Mouse (Mus musculus): ENCODE data around the gene Gadd45gip1. TPM values are rescaled to one million over a fixed set of nuclear protein-coding genes. Genes with fewer than 3 reads are reported as not detected.
A peak's percentile ranks its signal among the peaks of the same experiment; 100 is the strongest.

Gadd45gip1 gene
- polyA plus RNA-seq, 1 experiment = 22.0 TPM

DNA sequence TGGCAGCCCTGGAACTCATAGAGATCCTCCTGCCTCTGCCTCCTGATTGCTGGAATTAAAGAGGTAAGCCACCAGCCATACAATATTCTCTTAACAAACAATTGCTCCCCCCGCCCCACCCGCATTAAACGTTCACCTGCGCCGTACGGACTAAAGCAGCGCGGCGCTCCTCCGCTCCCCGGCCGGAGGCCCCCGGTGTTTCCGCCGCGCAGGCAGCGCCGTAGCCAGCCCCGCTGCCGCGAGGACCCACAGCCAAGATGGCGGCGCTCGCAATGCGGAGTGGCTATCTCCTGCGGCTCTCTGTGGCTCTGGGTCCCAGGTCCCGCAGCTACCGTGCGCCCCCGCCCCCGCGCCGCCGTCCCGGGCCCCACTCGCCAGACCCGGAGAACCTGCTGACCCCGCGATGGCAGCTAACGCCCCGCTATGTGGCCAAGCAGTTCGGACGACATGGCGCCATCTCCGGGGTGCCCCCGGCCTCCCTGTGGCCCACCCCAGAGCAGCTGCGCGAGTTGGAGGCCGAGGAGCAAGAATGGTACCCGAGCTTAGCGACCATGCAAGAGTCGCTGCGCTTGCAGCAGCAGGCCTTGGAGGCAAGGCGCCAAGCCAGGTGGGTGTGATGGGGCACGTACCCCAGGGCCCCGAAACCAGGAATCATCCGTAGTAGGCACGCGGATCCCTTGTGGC lies 854 bp downstream of the Gadd45gip1 start:
- peak; percentile 75 for DNase-seq (ENCODE audit: low spot score)

DNA sequence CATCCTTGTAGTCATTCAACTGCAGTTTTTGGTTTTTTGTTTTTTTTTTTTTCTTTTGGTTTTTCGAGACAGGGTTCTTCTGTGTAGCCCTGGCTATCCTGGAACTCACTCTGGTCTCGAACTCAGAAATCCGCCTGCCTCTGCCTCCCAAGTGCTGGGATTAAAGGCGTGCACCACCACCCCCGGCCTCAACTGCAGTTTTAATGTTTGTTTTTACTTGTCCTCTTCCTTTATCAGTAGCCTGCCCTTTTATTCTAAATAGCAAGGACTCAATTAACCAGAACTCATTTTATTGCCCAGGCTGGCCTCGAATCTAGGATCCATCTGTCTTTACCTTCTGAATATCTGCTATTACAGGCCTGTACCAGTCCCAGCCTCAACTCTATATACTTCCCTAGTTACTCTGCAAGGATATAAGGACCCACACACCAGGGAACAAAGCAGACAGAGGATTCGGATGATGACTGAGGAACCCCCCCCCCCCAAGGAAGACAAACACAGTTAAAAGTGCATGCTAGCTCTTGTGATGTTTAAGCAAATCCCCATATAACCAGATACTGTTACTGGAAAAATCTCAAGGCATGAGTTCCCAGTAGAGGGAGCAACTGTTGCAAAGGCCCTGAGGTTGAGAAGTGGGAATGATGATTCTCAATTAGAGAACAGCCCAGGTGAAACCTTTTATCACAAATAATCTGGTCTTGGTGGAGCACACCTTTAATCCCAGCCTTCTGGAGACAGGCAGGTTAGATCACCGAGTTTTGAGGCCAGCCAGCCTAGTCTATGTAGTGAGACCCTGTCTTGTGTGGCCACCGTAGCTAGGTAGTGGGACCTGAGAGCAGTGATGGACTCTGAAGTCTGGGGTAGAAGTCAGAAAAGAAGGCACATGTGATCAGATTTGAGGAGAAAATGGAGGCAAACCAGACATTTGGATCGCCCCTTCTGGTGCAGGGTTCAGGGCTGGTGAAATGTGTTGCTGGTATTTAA lies 1.7 kb downstream of the Gadd45gip1 start:
- DNase-seq (ENCODE audit: low spot score) = no peak

DNA sequence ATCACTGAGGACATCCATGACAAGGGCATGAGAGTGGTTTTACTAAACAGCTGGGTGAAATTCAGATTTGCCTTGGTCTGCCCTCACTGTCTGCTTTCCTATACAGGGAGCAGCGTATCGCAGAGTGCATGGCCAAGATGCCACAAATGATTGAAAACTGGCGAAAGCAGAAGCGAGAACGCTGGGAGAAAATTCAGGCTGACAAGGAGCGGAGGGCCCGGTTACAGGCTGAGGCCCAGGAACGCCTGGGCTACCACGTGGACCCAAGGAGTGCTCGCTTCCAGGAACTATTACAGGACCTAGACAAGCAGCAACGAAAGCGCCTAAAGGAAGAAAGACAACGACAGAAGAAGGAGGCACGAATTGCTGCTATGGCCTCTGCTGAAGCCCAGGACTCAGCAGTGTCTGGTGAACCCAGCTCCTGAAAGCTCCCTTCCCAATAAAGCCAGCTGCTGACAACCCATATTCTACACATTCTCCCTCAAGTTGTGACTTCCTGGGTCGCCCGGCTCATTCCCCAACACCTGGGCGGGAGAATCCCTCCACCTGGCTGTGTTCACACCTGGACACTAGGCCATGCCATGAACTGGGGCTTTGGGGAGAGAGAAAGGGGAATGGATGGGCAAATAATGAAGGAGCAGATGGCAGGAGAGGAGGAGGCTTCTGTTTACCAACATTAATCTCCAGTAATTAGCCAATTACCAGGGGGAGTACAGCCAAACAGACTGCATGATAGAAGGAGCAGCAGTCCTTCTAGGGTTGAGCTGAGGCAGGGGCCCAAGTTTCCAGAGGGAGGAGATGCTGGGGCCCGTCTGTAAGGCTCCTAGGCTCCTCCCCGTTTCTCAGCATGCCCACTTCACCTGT lies 2.9 kb downstream of the Gadd45gip1 start:
- DNase-seq (ENCODE audit: low spot score) = no peak

DNA sequence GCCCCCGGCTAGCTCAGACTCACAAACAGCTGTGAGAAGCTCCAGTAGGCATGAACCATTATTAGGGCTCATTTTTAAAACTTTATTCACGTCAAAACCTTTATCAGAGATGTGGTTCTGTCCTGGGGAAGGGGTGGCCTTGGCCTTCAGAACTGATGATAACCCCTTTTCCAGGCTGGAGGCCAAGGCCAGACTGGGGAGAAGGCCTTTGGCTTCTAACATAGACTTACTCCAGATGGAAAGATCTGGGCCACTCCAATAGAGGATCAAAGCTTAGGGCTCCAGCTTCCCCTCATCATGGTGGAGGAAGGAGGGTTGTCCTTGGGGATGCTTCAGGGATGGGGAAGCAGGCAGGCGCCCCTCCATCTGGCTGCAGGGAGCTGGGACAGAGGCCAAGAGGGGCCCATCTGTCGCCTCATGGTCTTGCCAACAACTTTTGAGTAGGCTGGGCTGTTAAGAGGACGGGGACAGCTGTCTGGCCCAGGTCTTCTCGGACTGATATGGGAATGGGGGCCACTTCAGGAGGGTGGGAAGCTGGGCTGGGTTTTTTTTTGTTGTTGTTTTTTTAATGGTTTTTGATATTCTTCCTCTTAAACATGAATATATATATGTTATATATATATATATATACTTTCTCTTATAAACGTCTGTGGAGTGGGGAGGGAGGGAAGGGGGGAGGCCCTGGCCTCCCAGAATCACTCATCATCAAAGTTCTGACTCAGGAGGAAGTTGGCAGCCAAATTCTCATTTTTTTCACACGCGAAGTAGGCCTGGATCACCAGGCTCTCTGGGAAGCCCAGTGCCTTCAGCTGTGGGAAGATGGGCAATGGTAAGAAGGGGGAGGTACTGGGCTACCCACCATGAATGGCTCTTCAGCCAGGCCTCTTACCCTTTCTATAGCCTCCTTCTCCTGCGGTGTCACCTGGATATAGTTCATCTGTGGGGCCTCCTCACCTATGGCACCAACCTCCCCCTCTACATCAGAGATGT lies 3.8 kb downstream of the Gadd45gip1 start:
- no peak for DNase-seq (ENCODE audit: low spot score)

DNA sequence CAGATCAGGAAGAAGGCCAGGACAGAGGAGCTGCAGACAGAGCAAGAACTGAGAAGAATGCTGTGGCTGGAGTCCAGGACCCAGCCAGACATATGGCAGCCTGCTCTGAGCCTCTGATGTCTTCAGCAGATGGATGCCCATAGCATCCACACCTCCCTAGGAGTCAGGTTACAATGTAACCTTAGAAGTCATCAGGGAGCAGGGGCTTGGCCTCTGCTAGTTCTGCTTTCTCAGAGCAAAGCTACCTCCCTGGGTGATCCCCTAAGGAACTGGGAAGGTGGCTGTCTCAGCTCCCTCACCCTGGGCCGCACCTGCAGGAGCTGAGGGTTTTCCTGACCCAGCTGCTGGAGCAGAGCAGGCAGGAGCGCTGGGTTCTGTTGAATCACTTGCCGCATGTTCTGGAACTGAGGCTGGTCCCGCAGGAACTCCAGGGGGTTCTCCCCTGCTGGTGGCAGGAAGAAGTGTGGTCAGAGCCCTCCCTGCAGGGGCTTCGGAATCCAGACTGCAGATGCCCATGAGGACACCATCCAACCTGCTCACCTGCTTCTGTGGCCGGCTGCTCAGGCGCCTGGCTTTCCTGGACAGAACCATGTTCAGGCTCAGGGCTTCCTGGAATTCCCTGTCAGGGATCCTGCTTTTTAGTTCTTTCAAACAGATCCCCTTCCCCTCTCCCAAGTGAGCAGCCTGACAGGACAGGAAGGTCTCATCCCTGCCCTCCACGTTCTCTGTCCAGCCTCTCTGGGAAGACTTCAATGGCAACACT lies 6.0 kb downstream of the Gadd45gip1 start:
- DNase-seq (ENCODE audit: low spot score) = no peak

DNA sequence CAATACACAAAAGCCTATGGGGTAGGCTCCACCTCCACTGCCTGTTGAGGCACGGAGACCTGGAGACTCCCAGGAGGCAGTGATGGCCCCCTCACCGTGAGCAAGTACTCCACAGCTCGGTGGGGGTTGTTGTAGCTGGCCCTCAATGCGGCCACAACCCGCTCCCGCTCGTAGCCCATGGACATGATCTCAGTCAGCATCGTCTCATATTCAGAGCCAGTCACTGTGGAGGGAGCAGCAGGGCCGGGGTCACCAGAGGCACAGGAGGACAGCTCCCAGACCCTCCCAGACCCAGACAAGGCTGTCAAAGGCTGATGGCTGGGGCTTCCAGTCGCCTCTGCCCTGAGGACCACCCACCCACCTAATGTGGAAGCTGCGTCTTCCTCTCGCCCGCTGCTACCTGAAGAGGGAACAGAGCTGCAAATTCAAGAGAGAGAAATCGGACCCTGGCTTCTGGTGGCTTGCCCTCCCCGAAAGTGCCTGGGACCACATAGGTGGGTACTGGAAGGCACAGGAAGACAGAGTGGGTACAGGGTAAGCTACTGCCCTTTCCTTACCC lies 6.7 kb downstream of the Gadd45gip1 start:
- DNase-seq (ENCODE audit: low spot score) = no peak

DNA sequence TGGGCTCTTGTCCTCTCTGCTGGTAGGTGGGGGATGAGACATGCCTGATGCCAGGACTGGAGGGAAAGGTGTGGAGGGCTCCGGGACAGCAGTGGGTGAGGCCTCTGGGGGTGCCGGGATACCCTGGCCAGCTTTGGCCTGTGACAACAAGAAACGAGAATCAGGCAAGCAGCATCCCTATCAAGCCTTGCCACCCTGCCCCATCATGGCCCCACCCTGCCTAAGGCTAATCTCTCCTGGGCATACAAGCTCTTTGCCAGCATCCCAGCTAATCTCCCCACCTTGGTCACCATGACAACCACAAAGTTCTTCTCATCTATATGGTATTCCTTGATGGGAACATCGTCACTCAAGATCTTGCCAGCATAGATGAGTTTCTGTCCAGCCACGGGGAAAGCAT lies 7.2 kb downstream of the Gadd45gip1 start:
- DNase-seq (ENCODE audit: low spot score) = no peak

DNA sequence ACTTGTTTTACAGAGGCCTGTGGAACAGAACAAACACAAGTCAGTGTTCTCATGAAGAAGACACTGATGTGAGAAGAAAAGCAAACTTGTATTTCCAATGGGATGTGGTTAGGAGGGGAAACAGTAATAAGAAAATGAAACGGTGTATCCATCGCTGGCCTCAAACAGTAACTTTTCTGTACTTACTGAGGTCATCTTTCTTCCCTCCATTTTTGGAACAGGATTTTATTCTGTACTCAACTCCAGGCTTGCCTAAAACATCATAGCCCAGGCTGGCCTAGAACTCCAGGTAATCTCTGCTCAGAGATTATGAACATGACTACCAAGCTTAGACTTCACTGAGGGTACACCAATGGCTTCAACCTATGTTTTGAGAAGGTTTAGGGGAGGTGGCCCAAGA lies 8.1 kb downstream of the Gadd45gip1 start:
- DNase-seq (ENCODE audit: low spot score) = no peak

DNA sequence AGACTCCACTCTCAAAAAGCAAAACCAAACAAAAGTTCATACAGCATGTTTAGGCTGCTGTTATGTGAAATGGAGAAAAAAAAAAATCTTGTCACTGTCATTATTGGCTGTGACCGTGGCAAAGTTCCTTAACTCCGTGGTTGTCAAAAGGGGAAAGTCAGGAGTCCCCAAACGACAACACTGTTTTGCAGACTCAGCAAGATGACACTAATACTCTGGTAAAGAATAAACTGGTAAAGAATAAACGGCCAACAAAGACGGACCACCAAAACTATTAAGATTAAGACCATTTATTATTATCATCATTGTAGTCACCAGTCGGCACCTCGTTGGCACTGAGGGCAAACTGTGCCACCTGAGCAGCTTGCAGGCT lies 8.5 kb downstream of the Gadd45gip1 start:
- DNase-seq (ENCODE audit: low spot score) = no peak

DNA sequence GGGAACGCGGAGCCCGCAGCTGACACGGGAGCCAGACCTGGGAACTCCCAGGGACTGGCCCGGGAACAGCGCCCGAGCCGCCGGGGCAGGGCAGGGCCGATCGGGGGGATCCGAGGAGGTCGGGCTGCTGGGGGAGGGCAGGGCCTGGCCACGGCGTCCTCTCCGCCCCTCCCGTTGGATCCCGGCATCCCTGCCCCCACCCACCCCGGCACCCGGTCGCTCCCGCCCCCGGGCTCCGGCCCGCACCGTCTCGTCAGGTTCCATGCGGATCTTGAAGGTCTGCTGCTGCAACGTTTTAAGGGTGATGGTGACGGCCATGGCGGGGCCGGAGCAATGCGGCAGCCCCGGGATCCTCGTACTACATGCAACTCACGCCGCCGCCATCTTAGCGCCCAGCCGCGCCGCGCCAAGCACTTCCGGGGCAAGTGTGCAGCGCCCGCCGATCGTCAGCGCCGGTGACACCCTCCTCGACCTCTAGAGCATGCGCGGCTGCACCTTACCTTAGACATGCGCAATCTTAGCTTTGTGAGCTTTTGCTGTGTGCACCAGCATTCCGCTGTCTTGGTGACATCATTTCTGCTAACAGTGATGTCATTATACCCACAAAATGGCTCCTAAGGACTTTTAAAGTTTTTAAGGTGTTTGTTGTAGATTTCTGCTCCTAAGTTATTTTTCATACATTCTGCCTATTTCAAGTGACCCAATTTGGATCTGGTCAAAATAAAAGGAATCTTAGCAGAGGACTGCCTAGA lies 9.1 kb downstream of the Gadd45gip1 start, which contains the start of gene Rad23a:
TSS of gene Rad23a (minus strand) at position 418 of the 752 bp plus-strand sequence.
- DNase-seq (ENCODE audit: low spot score) = peak; percentile 86

DNA sequence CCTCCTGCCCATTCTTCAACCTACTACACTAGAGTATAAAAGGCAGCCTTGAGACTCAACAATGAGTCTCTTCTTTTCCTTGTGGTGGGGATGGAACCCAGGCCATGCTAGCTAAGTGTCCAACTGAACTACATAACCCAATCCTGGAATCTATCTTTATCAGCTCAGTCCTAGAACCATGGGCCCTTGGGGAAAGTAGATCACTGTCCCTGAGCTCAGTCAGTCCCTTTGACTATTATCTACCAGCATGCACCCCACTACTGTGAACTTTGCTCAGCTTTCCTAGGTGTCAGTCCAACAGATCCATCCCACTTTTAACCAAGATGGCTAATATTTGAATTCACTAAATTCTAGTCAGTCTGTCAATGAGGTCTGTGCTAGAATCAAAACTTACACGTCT lies 10.2 kb downstream of the Gadd45gip1 start:
- no peak for DNase-seq (ENCODE audit: low spot score)

DNA sequence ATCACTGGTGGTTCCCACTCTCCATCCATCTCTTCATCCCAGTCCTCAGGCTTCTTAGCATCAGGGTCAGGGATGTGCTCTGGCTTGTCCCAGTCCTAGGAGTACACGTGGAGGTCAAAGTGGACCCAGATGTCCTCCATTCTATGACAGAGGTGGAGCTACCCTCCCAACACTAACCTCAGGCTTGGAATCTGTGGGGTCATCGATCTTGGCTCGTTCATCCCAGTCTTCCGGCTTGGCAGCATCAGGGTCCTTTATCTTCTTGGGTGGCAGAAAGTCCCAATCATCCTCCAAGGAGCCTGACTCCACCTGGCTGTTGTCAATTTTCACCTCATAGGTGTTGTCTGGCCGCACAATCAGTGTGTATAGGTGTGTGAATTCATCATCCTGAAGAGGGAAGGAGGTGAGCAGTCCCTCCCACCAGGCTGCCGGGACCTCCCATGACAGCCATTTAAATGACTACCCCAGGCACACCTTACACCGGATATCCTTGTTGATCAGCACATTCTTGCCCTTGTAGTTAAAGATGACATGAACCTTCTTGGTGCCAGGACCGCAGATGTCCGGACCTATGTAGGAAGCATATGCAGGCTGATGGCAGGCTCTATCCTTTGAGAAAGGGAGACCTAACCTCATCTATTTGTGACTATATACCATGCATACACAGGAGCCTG lies 13.2 kb downstream of the Gadd45gip1 start:
- DNase-seq (ENCODE audit: low spot score) = no peak

DNA sequence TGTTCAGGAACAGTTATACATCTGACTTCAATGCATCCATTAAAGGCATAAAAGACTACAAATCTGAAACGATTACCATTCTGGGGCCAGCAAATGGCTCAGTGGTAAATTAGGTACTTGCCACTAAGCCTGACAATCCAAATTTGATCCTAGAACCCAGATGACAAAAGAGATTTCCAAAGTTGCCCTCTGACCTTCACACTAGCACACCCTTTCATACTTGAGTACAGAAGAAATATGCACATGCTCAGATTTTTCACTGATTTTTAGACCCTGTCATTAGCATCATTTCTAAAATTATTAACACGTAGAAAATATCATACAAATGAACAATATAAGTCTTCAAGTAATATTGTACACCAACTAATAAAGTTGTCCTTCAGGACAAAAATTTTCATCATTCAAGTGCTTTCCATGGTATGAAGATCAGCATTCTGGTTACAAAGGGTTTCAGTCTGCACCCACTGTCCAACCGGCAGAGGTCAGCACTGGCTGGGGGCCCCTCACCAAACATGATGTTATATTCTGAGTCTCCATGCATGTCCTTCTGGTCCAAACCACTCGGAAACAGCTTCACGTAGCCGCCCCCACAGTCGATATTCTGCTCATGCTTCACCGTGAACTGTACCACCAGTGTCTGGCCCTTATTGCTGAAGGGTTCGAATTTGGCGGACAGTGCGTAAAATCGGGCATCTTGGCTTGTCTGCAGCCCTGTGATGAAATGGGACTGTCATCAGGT lies 14.2 kb downstream of the Gadd45gip1 start:
- DNase-seq (ENCODE audit: low spot score) = no peak

DNA sequence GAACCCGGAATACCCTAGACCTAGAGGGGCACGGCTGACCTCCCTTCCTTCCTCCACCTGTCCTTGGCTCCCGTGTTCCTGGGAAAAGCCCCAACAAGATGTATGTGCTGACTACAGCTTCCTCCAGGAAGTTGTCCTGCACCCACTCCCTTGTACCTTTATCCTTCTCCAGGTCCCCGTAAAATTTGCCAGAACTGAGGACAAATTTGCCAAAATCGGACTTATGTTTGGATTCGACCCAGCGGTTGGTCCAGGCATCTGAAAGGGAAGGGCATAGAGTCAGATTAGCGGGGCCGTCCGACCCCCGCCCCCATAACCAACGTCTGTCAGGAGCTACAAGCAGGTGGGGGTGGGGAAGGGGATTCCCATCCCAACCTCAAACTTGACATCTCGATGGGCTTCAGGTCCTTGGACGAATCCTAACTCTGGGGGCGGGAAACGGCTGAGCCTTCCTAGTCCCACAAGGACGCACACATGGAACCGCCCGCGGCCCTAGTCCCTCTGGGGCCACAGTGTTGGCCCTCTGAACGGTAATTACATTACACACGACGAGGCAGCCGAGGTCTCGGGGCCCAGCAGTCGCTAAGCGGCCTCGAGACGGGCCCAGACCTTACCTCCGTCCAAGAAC lies 14.9 kb downstream of the Gadd45gip1 start:
- DNase-seq (ENCODE audit: low spot score) = no peak

DNA sequence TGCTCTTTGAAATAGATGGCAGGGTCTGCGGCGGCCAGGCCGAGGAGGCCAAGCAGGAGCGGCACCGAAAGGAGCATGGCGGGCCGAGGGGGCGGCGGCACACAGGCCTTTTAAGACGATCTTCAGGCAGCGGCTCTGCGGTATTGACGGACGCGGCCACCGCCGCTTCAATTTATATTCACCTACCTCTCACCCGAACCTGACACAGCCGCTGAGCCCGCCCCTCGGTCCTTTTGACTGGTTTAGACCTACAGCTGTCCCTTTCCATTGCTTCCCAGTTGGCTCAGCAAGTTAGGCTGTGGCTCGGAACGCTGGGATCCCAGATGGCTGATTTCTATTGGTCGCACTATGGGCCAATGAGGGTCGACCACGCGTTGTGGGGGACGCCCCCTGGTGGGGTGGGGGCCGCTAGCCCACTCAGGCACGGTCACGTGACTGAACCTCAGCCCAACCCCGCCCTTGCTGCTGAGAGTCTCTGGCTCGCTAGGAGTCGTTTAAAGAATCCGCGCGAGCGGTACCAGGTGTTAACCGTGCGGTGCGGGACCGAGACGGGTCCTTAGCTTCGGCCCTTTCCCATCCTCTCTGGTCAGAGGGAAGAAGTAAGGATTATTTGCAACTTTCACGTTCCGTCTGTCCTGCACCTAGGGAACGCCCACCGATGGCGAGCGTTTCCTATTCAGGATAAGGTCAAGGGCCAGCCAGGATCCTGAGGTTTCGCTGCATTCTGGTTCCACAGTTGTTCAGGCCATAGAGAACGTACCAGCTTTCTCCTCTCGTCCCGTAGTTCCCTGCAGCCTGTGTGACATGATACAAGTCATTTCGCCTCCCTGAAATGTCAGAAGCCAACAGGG lies 15.6 kb downstream of the Gadd45gip1 start, which contains the start of gene Calr:
TSS of gene Calr (minus strand) at position 213 of the 851 bp plus-strand sequence.
- peak; percentile 99 for DNase-seq (ENCODE audit: low spot score)

Measured in urinary bladder, adult 2 months (tissue).